Mouse (Mus musculus) neural tube, embryonic 13.5 days (tissue): ENCODE measurements around the gene Apeh. TPM values are rescaled to one million over a fixed set of nuclear protein-coding genes. Genes with fewer than 3 reads are reported as not detected.
"Not testable (repeated sequence)": the region's sequence is repeated elsewhere in the genome, so short reads cannot be mapped to it uniquely, and the experiment has no call there.

Source experiments
- ATAC-seq: fragments of 200-750 bp; cut with Nextera tagmentation; 2 replicates; pipeline ENCODE4 v1.8.0; 2017; ENCODE audit warnings: low read depth, mild to moderate bottlenecking, moderate TSS enrichment, moderate library complexity
- H3K27ac ChIP-seq: fragments of 300-500 bp; sonication (generic); replicated peaks from 2 replicates; pipeline ENCODE4 v1.5.1; 2015; ENCODE audit warnings: moderate library complexity, mild to moderate bottlenecking, inconsistent platforms
- H3K27me3 ChIP-seq: fragments of 300-500 bp; sonication (generic); 2 replicates; pipeline ENCODE4 v1.6.1; 2015; ENCODE audit warnings: mild to moderate bottlenecking, inconsistent platforms
- H3K36me3 ChIP-seq: fragments of 300-500 bp; sonication (generic); 2 replicates; pipeline ENCODE4 v1.6.1; 2015; ENCODE audit warnings: mild to moderate bottlenecking, inconsistent platforms
- H3K4me1 ChIP-seq: fragments of 300-500 bp; sonication (generic); replicated peaks from 2 replicates; pipeline ENCODE4 v1.6.1; 2015; ENCODE audit warnings: inconsistent platforms
- H3K4me2 ChIP-seq: fragments of 300-500 bp; sonication (generic); 2 replicates; pipeline ENCODE4 v1.6.1; 2015; ENCODE audit warnings: inconsistent platforms, mild to moderate bottlenecking, moderate library complexity
- H3K4me3 ChIP-seq: fragments of 300-500 bp; sonication (generic); 2 replicates; pipeline ENCODE4 v1.5.1; 2015; ENCODE audit warnings: mild to moderate bottlenecking, inconsistent platforms
- H3K9ac ChIP-seq: fragments of 300-500 bp; sonication (generic); 2 replicates; pipeline ENCODE4 v1.6.1; 2015; ENCODE audit warnings: moderate library complexity, mild to moderate bottlenecking, inconsistent platforms
- H3K9me3 ChIP-seq: fragments of 300-500 bp; sonication (generic); 2 replicates; pipeline ENCODE4 v1.6.1; 2016; ENCODE audit warnings: inconsistent platforms
- WGBS: fragments of 180-500 bp; shearing (Covaris S2); methylation state at CpG from one replicate; pipeline ENCODE4 v1.1.7; 2015; 5-methylcytosine and 5-hydroxymethylcytosine counted together
- polyA plus RNA-seq: library from polyadenylated mRNA; unstranded; fragments of >200 nt; fragmentation: Nextera tagmentation; extraction: Ambion mirVana; gene quantifications from 2 replicates; pipeline ENCODE4 v1.2.1, GENCODE M21; 2015

The Apeh gene
- polyA plus RNA-seq = 48.6 and 64.1 TPM in 2 replicates

DNA sequence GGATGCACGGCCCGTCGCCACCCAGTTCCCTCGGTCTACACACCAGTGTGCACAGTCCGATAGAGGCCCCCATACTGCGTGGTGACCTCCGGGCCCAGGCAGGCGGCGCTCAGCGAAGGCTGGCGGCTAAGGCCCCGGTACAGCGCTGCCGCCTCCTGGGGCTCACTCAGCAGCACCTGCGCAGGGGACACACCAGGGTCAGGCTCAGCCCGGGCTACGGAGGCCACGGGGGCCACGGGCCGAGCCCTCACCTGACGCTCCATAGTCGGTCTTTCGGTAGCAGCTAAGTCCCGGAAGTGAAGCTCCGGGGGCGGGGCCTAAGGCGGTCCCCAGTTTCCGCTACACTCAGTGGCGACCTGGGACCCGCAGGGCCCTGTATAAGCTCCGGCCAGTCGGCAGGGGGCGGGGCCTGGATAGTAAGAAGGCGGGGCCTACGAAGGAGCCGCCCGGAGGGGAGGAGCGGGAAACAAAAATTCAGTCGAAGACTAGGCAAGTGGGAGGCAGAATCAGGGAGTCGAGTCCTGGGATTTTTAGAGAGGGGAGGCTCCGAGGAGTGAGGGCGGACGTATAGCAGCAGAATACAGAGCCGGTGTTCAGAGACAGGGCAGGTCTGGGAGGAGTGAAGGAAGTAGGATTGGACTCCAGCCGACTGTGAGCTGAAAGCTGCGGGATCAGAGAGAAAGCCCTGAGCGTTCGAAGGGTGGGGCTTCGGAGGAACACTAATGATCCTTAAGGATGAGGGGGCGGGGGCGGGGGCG, at the start of gene Apeh:
Apeh (minus strand) TSS at position 423 of the 758 bp plus-strand sequence.
- peak within 1 kb of the TSS; percentile 87 for H3K9ac ChIP-seq
- no peaks in the 10 kb centered on the region for H3K27me3 ChIP-seq
- ATAC-seq = peak; percentile 94
- peaks cover 34% of the 10 kb centered on the region for H3K4me1 ChIP-seq
- no peaks in the 10 kb centered on the region for H3K9me3 ChIP-seq
- WGBS = under 1% methylated on average over 52 of the region's 52 CpGs
- peak within 1 kb of the TSS; percentile 80 for H3K27ac ChIP-seq
- H3K36me3 ChIP-seq = peaks cover 52% of the 10 kb centered on the region
- peak within 1 kb of the TSS; percentile 77 for H3K4me3 ChIP-seq
- peak within 1 kb of the TSS; percentile 91 for H3K4me2 ChIP-seq

DNA sequence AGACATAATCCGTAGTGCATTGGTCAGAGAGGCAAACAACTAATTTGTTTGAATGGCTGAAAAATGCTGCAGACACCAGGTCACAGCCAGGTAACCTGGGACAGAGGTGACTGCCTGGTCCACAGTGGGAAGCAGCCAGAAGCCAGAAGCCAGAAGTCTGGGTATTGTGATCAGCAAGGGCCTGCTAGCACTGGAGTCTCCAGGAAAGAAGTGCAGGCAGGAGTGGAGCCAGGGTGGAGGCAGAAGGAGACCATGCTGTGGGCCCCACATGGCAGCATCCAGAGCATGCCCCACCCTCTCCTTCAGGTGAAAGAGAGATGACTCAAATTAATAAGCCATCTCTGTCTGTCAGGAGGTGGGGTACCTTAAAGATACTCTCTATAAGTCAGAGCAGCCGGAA, 49.1 kb upstream of the Apeh start:
- Histone ChIP-seq H3K4me2 (no peak overlapping the region), H3K9ac (no peak overlapping the region), H3K4me1 (peaks cover 4% of the 10 kb centered on the region; the same call in 1 of the 2 replicates), H3K9me3 (no peaks in the 10 kb centered on the region), H3K27me3 (no peaks in the 10 kb centered on the region), H3K4me3 (no peak overlapping the region), H3K27ac (no peak overlapping the region), H3K36me3 (peaks cover 9% of the 10 kb centered on the region)
- ATAC-seq = no peak
- WGBS = 85% methylated on average over 2 of the region's 2 CpGs

DNA sequence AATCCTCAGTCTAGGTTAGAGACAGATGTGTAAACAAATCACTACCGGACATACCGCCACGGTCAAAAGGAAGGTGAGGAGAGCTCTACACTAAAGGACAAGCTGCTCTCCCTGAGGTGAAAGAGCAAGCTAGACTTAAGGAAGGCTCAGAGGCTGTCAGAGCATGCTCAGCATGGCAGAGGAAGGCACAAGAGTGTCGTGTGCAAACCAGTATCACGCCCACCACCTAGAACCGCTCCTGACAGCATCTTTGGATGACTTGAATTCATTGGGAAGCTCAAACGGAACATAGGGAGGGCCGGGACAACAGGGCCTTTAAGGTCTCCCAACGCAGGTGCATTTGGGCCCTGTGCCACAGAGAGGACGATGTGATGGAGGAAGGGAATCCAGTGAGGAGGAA, 47.0 kb upstream of the Apeh start:
- WGBS = 90% methylated on average over 10 of the region's 10 CpGs
- Histone ChIP-seq H3K4me1 (no peaks in the 10 kb centered on the region; the same call in 1 of the 2 replicates), H3K4me2 (no peak overlapping the region), H3K4me3 (no peak overlapping the region), H3K27ac (no peak overlapping the region), H3K9me3 (no peaks in the 10 kb centered on the region), H3K36me3 (peaks cover 30% of the 10 kb centered on the region), H3K9ac (no peak overlapping the region), H3K27me3 (no peaks in the 10 kb centered on the region)
- ATAC-seq = no peak

DNA sequence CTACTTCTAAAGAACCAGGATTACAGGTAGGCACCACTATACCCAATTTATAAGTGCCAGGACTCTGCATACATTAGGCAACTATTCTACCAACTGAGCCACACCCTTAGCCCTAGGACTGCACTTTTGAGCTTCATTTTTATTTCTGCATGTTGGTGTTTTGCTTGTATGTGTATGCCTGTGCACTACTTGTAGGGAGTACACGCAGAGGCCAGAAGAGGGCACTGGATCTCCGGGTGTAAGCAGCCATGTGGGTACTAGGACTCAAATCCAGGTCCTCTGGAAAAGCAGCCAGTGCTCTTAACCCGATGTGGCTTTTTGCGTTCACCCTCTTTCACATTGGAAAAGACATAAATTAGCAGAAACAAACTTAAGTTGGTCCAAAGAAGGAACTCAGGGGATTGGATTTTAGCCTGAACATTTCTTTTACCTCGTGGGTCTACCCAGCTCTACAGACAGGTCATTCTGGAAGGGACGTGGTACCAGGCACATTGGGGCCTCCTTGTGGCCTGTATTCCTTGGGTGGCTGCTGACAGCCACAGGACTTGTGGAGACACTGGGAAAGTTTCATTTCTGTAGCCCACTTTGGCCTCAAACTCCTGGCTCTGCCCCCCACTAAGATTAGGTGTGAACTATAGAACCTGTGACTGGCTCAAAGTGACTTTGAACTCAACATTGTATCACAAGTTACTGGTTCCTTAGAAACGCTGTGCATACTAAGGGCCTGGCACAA, 45.7 kb upstream of the Apeh start:
- no peak overlapping the region for H3K27ac ChIP-seq
- no peak overlapping the region for H3K4me3 ChIP-seq
- 74% methylated on average over 7 of the region's 7 CpGs for WGBS

DNA sequence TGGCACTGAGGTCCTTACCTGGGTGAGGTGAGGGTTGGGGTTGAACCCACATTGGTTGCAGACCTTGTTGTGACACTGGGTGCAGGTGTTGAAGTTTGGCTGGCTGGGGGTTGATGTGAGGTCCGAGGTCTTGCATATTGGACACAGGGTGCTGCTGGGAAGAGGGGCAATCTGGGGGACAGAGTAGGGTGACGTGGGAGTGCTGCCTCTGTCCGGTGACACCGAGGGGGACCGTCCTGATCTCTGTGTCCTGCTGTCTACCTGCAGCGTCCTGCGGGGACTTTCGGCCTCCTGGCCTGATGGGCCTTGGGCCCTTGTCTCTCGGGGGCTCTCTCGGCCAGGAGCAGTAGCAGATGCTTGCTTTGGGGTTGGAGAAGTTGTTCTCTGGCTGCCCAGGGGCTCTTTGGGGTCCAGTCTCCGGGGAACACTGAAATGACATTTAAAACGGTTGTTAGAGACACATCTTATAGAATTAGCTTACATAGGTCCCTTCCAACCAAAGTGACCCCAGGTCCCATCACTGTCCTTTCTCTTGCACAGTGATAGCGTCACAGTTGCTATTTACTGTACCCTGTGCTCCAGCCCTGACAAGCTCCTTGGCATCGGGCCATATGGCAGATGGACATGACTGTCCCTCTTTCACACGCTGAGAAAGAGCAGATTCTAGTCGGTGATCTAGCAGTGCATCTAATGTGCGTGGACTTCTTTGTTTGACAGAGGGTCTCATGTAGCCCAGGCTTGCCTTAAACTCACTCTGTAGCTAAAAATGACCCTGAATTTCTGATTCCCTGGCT, 45.0 kb upstream of the Apeh start:
- Histone ChIP-seq H3K36me3 (peaks cover 32% of the 10 kb centered on the region), H3K4me3 (no peak overlapping the region), H3K4me1 (no peaks in the 10 kb centered on the region), H3K27ac (no peak overlapping the region), H3K9me3 (no peaks in the 10 kb centered on the region), H3K4me2 (no peak overlapping the region), H3K9ac (no peak overlapping the region), H3K27me3 (no peaks in the 10 kb centered on the region)
- 81% methylated on average over 17 of the region's 17 CpGs for WGBS
- no peak for ATAC-seq

More for the DNA sequence above, 45.7 kb upstream of the Apeh start:
- no peak for ATAC-seq
- H3K4me2 ChIP-seq = no peak overlapping the region
- H3K9me3 ChIP-seq = no peaks in the 10 kb centered on the region
- H3K36me3 ChIP-seq = peaks cover 32% of the 10 kb centered on the region
- H3K4me1 ChIP-seq = no peaks in the 10 kb centered on the region
- H3K27me3 ChIP-seq = no peaks in the 10 kb centered on the region
- no peak overlapping the region for H3K9ac ChIP-seq

DNA sequence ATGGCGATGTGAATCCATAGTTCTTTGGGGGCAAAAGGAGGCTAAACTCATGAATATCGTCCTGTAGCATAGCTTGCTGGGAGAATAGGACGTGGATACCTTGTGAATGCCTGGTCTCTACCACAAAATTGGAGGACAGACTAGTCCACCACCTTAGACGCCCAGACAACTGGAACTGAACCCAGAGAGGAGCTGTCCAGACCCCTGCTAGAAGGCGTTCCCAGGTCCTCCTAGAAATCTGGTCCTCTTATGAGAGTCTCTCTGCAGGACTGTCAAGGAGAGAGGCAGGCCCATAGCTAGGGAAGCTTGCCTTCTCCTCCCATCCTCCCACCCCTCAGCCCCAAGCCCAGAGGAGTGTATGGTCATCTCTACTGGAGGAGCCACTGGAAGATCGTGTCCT, 43.7 kb upstream of the Apeh start:
- Histone ChIP-seq H3K4me1 (no peaks in the 10 kb centered on the region), H3K9ac (no peak overlapping the region), H3K4me3 (no peak overlapping the region), H3K27ac (no peak overlapping the region), H3K9me3 (no peaks in the 10 kb centered on the region), H3K27me3 (no peaks in the 10 kb centered on the region), H3K36me3 (peaks cover 33% of the 10 kb centered on the region), H3K4me2 (no peak overlapping the region)
- no peak for ATAC-seq
- WGBS = 82% methylated on average over 6 of the region's 6 CpGs

DNA sequence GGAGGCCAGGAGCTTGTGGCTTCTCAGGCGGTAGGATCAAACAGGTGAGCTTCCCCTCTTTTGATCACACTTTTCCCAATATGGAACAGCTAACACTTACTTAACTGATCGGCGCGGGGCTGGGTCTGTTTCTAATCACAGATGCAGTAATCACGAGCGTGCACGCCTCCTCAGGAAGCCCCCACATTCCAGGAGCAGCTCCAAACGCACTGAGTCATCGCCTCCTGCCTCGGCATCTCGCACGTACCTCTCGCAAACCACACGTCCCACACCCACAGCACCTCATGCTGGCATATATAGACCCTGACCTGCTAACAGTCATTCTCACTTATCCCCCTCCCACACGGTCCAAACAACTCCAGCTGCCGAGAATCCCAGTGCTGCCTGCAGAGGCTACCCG, 43.1 kb upstream of the Apeh start:
- Histone ChIP-seq H3K4me2 (no peak overlapping the region), H3K36me3 (peaks cover 35% of the 10 kb centered on the region), H3K9me3 (no peaks in the 10 kb centered on the region), H3K9ac (no peak overlapping the region), H3K27ac (no peak overlapping the region), H3K27me3 (no peaks in the 10 kb centered on the region), H3K4me3 (no peak overlapping the region), H3K4me1 (no peaks in the 10 kb centered on the region)
- ATAC-seq = no peak
- 69% methylated on average over 17 of the region's 17 CpGs for WGBS

DNA sequence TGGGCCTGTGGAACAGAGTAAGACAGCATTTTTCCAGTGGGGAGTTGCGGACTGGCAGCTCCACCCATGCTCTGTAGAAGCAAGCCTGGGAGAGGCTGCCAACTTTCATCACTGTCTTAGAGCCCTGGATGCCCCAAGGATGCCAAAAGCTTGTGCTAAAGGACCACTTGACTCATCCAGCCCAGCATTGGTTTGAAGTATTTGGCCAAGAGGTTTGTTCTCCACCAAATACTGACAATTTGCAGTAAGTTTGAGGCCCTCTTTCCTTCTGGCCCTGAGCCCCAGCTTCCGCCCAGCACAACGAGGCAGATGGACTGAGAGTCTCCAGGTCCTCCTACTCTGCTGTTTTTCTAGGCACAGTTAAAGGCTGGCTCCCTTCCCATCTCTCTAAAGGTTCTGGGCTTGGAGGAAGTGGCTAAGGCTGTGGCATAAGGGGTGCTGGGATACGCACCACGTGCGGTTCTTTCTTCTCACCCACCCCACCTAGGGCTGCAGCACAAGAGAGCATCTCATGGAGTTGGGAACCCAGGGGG, 42.6 kb upstream of the Apeh start:
- Histone ChIP-seq H3K27me3 (no peaks in the 10 kb centered on the region), H3K27ac (no peak overlapping the region), H3K4me2 (no peak overlapping the region), H3K4me1 (no peaks in the 10 kb centered on the region), H3K9me3 (no peaks in the 10 kb centered on the region), H3K36me3 (peaks cover 35% of the 10 kb centered on the region), H3K4me3 (no peak overlapping the region), H3K9ac (no peak overlapping the region)
- WGBS = 89% methylated on average over 6 of the region's 6 CpGs
- no peak for ATAC-seq

DNA sequence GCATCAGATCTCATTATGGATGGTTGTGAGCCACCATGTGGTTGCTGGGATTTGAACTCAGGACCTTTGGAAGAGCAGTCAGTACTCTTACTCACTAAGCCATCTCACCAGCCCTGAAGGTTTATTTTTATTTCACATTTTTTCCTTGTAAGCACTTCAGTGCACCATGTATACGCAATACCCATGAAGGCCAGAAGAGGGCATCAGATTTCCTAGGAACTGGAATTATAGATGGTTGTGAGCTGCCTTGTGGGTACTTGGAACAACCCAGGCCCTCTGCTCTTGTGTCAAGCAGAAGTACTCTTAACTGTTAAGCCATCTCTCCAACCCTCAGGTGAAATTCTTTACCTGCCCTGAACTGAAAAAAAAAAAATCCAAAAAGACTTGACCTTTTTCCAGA, 41.8 kb upstream of the Apeh start:
- H3K4me1 ChIP-seq = no peaks in the 10 kb centered on the region
- H3K27me3 ChIP-seq = no peaks in the 10 kb centered on the region
- H3K4me2 ChIP-seq = no peak overlapping the region
- no peak for ATAC-seq
- no peak overlapping the region for H3K4me3 ChIP-seq
- no peaks in the 10 kb centered on the region for H3K9me3 ChIP-seq
- no peak overlapping the region for H3K9ac ChIP-seq
- no peak overlapping the region for H3K27ac ChIP-seq
- peaks cover 38% of the 10 kb centered on the region for H3K36me3 ChIP-seq
- 30% methylated on average over 1 of the region's 1 CpGs for WGBS

DNA sequence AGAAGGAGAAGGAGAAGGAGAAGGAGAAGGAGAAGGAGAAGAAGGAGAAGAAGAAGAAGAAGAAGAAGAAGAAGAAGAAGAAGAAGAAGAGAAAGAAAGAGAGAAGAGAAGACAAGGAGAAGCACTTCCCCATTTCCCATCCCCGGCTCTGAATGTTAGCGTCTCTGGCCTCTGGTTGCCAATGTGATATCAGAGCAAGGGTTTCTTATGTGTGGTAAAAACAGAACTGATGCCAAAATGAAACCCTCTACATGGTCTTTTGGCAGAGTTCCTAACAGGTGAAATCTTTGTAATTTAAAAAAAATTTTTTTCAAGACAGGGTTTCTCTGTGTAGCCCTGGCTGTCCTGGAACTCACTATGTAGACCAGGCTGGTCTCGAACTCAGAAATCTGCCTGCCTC, 41.3 kb upstream of the Apeh start:
- H3K36me3 ChIP-seq = peaks cover 38% of the 10 kb centered on the region
- not testable (repeated sequence) for H3K4me2 ChIP-seq, ATAC-seq, H3K27me3 ChIP-seq, H3K9ac ChIP-seq, H3K9me3 ChIP-seq, H3K4me1 ChIP-seq, H3K27ac ChIP-seq, H3K4me3 ChIP-seq
- WGBS = 95% methylated on average over 3 of the region's 3 CpGs

DNA sequence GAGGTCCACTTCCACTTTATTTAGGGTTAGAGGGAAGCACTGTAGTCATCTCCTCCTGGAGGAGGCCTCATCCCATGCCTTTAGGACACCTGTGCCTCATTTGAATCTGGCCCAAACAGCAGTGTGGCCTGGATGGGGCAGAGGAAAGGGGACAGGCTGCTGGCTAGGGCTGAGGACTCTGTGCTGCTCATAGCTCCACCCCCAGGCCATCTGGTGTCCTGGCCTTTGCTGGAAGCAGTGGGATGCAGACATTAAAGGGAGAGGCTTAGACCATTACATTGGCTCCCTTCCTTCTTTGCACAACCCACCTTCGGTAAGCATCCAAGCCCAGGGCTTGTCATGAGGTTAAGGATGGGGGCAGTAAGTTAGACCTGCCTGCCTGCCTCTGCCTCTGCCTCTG, 39.1 kb upstream of the Apeh start:
- no peak for ATAC-seq
- Histone ChIP-seq H3K36me3 (peaks cover 40% of the 10 kb centered on the region), H3K9ac (no peak overlapping the region), H3K4me1 (no peaks in the 10 kb centered on the region), H3K9me3 (no peaks in the 10 kb centered on the region), H3K4me3 (no peak overlapping the region), H3K27me3 (no peaks in the 10 kb centered on the region), H3K4me2 (no peak overlapping the region), H3K27ac (no peak overlapping the region)
- WGBS = 64% methylated on average over 1 of the region's 1 CpGs

DNA sequence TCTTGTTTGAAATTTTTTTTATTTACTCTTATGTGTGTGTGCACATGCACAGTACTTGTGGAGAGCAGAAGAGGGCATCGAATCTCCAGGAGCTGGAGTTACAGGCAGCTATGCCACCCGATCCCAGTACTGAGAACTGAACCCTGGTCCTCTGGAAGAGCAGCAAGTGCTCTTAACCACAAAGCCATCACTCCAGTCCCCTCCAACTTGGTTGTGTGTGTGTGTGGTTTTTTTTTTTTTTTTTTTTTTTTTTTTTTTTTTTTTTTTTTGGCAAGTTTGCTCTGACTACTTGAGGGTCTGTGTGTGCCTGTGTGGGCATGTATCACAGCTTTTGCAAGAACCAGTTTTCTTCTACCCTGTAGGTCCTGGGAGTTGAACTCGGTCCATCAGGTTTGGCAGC, 38.0 kb upstream of the Apeh start:
- Histone ChIP-seq H3K36me3 (peaks cover 29% of the 10 kb centered on the region), H3K27me3 (no peaks in the 10 kb centered on the region), H3K4me2 (no peak overlapping the region), H3K9ac (no peak overlapping the region), H3K4me1 (no peaks in the 10 kb centered on the region), H3K9me3 (no peaks in the 10 kb centered on the region), H3K27ac (no peak overlapping the region), H3K4me3 (no peak overlapping the region)
- 92% methylated on average over 3 of the region's 3 CpGs for WGBS
- ATAC-seq = no peak
